Mouse (Mus musculus) heart, embryonic 14.5 days (tissue): ENCODE measurements around the gene 1700017B05Rik. TPM values are rescaled to one million over a fixed set of nuclear protein-coding genes. Genes with fewer than 3 reads are reported as not detected.
A peak's percentile ranks its signal among the peaks of the same experiment; 100 is the strongest.

ENCODE experiments used
- ATAC-seq: fragments of 200-750 bp; cut with Nextera tagmentation; 2 replicates; pipeline ENCODE4 v1.8.0; 2017; ENCODE audit warnings: low read depth, moderate TSS enrichment; ENCODE audit not compliant: insufficient number of reproducible peaks, insufficient read depth, low FRiP score
- H3K27ac ChIP-seq, 2 experiments: fragments of 200-500 bp in 1 of 2; fragments of 300-500 bp in 1 of 2; sonication (generic) in 1 of 2; replicated peaks in 1 of 2; 2 replicates each; pipeline ENCODE4 v1.5.1; 2012 to 2014; ENCODE audit warnings: low read depth in 2 of 2, low read length in 2 of 2, control low read depth in 1 of 2, mild to moderate bottlenecking in 1 of 2, mixed read lengths in 1 of 2; ENCODE audit not compliant: control insufficient read depth in 1 of 2, insufficient read depth in 1 of 2
- H3K27me3 ChIP-seq: fragments of 300-500 bp; sonication (generic); 2 replicates; pipeline ENCODE4 v1.6.1; 2014; ENCODE audit warnings: mild to moderate bottlenecking, low read length, control low read depth; ENCODE audit not compliant: control insufficient read depth, insufficient read depth
- H3K36me3 ChIP-seq: fragments of 300-500 bp; sonication (generic); 2 replicates; pipeline ENCODE4 v1.6.1; 2014; ENCODE audit warnings: mild to moderate bottlenecking, control low read depth, low read length, mixed read lengths; ENCODE audit not compliant: control insufficient read depth, insufficient read depth
- H3K4me1 ChIP-seq, 2 experiments: fragments of 200-500 bp in 1 of 2; fragments of 300-500 bp in 1 of 2; sonication (generic) in 1 of 2; 2 replicates each; pipeline ENCODE4 v1.6.1; 2012 to 2014; ENCODE audit warnings: low read length in 2 of 2, control low read depth in 1 of 2, mixed read lengths in 1 of 2; ENCODE audit not compliant: control insufficient read depth in 2 of 2, insufficient read depth in 2 of 2
- H3K4me2 ChIP-seq: fragments of 300-500 bp; sonication (generic); 2 replicates; pipeline ENCODE4 v1.6.1; 2014; ENCODE audit warnings: mild to moderate bottlenecking, low read length
- H3K4me3 ChIP-seq, 2 experiments: fragments of 200-500 bp in 1 of 2; fragments of 300-500 bp in 1 of 2; sonication (generic) in 1 of 2; 2 replicates each; pipeline ENCODE4 v1.5.1; 2012 to 2014; ENCODE audit warnings: low read length in 2 of 2, mild to moderate bottlenecking in 2 of 2, control low read depth in 1 of 2, low read depth in 1 of 2, moderate library complexity in 1 of 2; ENCODE audit not compliant: control insufficient read depth in 1 of 2, insufficient read depth in 1 of 2
- H3K9ac ChIP-seq: fragments of 300-500 bp; sonication (generic); 2 replicates; pipeline ENCODE4 v1.6.1; 2014; ENCODE audit warnings: mild to moderate bottlenecking, low read length
- H3K9me3 ChIP-seq: fragments of 300-500 bp; sonication (generic); 2 replicates; pipeline ENCODE4 v1.6.1; 2016; ENCODE audit warnings: low read length, control low read depth; ENCODE audit not compliant: control insufficient read depth
- WGBS: fragments of 180-500 bp; shearing (Covaris S2); extraction: QIAGEN DNeasy Blood & Tissue Kit; methylation state at CpG from one replicate; pipeline ENCODE4 v1.1.7; 2014; 5-methylcytosine and 5-hydroxymethylcytosine counted together
- polyA plus RNA-seq: library from polyadenylated mRNA; unstranded; fragments of >200 nt; fragmentation: Nextera tagmentation; extraction: Ambion mirVana; gene quantifications from 2 replicates; pipeline ENCODE4 v1.2.1, GENCODE M21; 2014

Gene 1700017B05Rik
- polyA plus RNA-seq, 1 experiment from 2014 or later, result 10.6 TPM

DNA sequence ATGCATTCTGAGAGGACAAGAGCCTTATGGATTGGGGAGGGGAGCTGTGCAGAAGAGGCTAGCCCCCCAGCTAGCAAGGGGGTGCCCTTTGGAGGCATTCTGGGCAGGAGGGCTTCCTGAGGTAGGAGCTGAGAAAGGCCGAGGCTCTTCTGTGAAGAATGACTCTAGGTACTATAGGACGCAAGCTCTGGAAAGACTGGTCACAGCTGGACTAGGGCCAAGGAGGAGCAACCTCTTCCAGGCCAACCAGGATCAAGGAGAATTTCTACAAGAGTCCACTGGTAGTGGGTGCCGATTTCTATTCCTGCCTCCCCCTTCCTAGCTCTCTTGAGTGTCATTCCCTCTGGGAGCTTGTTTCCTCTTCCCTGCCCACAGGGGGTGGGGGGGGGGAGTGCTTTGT lies 20.3 kb upstream of the 1700017B05Rik start:
- H3K36me3 ChIP-seq, result no peaks in the 10 kb centered on the region
- no peak for ATAC-seq
- no peak overlapping the region for H3K9ac ChIP-seq
- peaks cover 12 to 13% of the 10 kb centered on the region in 2 experiments for H3K4me1 ChIP-seq
- no peak overlapping the region for H3K4me2 ChIP-seq
- H3K4me3 ChIP-seq, result no peak overlapping the region
- no peak overlapping the region for H3K27ac ChIP-seq
- H3K9me3 ChIP-seq, result no peaks in the 10 kb centered on the region
- H3K27me3 ChIP-seq, result no peaks in the 10 kb centered on the region
- 55% methylated on average over 3 of the region's 3 CpGs for WGBS

GRCm38 (mm10) chr9:57281549-57281948 lies 19.1 kb upstream of the 1700017B05Rik start:
- peak overlapping the region; percentile 62 for H3K9ac ChIP-seq
- H3K4me2 ChIP-seq, result peak overlapping the region; percentile 64
- peaks cover 12 to 16% of the 10 kb centered on the region in 2 experiments for H3K4me1 ChIP-seq
- no peaks in the 10 kb centered on the region for H3K36me3 ChIP-seq
- H3K27me3 ChIP-seq, result no peaks in the 10 kb centered on the region
- no peaks in the 10 kb centered on the region for H3K9me3 ChIP-seq
- WGBS, result 10% methylated on average over 20 of the region's 20 CpGs
- H3K27ac ChIP-seq, result no peak overlapping the region
- ATAC-seq, result no peak
- peak overlapping the region; percentile 11 to 24; a peak in 1 of 4 replicates for H3K4me3 ChIP-seq

- Histone ChIP-seq H3K4me3 (no peak overlapping the region), H3K27ac (no peak overlapping the region), H3K9ac (no peak overlapping the region), H3K36me3 (no peaks in the 10 kb centered on the region), H3K4me2 (no peak overlapping the region), H3K9me3 (no peaks in the 10 kb centered on the region), H3K4me1 (peaks cover 12 to 16% of the 10 kb centered on the region in 2 experiments), H3K27me3 (no peaks in the 10 kb centered on the region)
- 56% methylated on average over 4 of the region's 4 CpGs for WGBS
- ATAC-seq, result no peak
Measured at GRCm38 (mm10) chr9:57279441-57279840, 17.0 kb upstream of the 1700017B05Rik start.

- H3K9me3 ChIP-seq, result no peaks in the 10 kb centered on the region
- H3K4me1 ChIP-seq, result peaks cover 12 to 16% of the 10 kb centered on the region in 2 experiments
- 39% methylated on average over 4 of the region's 4 CpGs for WGBS
- H3K36me3 ChIP-seq, result no peaks in the 10 kb centered on the region
- no peaks in the 10 kb centered on the region for H3K27me3 ChIP-seq
- 0 out of 4 replicates have a peak overlapping the region, but pooled peaks of 1 of the 2 experiments have one; percentile 8 for H3K27ac ChIP-seq
- no peak overlapping the region for H3K4me2 ChIP-seq
- no peak overlapping the region for H3K4me3 ChIP-seq
- no peak for ATAC-seq
- no peak overlapping the region for H3K9ac ChIP-seq
Measured at GRCm38 (mm10) chr9:57278268-57278667, 15.9 kb upstream of the 1700017B05Rik start.

GRCm38 (mm10) chr9:57276311-57276710 lies 13.9 kb upstream of the 1700017B05Rik start:
- no peaks in the 10 kb centered on the region for H3K27me3 ChIP-seq
- no peak overlapping the region for H3K9ac ChIP-seq
- H3K4me3 ChIP-seq, result no peak overlapping the region
- no peak overlapping the region for H3K4me2 ChIP-seq
- no peak for ATAC-seq
- no peaks in the 10 kb centered on the region for H3K36me3 ChIP-seq
- H3K4me1 ChIP-seq, result peaks cover 8 to 14% of the 10 kb centered on the region in 2 experiments
- H3K9me3 ChIP-seq, result no peaks in the 10 kb centered on the region
- H3K27ac ChIP-seq, result no peak overlapping the region

DNA sequence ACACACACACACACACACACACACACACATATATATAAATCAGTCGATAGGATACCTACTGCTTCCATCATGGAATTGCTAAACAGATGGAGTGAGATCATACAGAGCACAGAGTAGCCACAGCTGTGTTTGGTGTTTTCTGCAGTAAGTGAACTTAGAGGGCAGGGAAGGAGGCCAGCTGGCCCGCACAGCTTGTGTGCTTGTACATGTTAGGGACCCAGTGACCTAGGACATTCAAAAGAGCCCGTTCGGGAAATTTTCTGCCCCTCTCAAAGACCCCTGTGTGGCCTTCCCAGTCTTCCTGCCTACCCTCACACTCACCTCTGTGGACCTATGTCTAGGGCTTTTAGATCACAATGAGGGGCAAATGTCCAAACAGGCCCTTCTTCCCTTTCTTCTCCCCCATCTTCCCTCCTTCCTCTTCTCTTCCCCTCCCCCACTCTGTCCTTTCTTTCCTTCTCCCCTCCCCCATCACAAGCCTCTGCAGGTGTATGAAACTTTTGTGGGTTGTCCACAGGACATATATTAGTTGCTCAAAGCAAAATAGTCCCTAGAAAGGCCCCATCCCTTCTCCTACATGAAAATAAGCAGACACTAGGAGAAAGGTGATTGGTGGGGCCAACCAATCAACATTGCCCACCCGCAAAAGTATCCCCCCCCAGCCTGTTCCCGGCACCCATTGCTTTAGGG lies 11.5 kb upstream of the 1700017B05Rik start:
- Histone ChIP-seq H3K27me3 (no peaks in the 10 kb centered on the region), H3K9me3 (no peaks in the 10 kb centered on the region), H3K27ac (no peak overlapping the region), H3K4me3 (no peak overlapping the region), H3K4me2 (no peak overlapping the region), H3K4me1 (peaks cover 8 to 10% of the 10 kb centered on the region in 2 experiments), H3K9ac (no peak overlapping the region), H3K36me3 (no peaks in the 10 kb centered on the region)
- no peak for ATAC-seq
- WGBS, result 43% methylated on average over 6 of the region's 6 CpGs

DNA sequence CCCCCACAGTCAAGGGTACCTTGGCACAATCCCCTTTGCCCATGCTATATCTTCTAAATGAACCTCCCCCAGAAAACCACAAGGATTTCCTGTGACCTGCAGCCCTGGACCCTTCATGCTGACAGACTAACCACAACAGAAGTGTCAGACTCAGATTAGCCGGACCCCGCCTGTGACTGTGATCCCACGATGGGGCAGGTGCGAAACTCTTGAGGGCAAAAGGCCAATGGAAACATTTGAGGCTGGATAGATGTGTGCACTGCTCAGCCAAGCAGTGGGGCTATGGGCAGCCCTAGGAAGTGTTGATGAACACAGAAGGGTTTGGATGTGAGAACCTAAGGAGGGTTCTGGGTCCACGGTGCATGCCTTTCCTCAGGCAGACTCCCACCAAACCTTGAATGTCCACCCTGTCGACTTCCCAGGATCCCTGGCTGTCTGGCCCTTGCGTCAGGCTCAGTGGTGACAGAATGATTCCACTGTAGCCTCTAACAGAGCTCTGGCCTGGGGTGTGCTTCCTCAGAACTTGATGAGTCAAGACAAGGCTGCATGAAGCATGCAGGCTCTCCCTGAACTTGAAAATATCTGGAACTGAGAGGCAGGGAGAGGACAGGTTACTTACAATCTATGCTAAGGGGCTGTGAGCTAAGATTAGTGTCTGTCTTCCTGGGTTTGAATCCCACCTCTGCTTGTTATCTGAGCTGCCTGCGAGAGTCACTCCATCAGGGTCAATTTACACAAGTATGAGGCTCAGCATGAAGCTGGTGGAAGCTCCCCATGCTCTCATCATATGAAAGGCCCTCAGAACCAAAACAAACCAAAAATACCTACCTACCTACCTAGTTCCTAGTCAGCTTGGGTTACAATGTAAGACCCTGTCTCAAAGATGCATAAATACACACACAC lies 10.7 kb upstream of the 1700017B05Rik start:
- Histone ChIP-seq H3K4me2 (no peak overlapping the region), H3K9ac (no peak overlapping the region), H3K36me3 (no peaks in the 10 kb centered on the region), H3K4me1 (peaks cover 4 to 11% of the 10 kb centered on the region in 2 experiments), H3K9me3 (no peaks in the 10 kb centered on the region), H3K27ac (no peak overlapping the region), H3K27me3 (no peaks in the 10 kb centered on the region), H3K4me3 (no peak overlapping the region)
- WGBS, result 48% methylated on average over 8 of the region's 8 CpGs
- ATAC-seq, result no peak
